Mouse (Mus musculus) hindbrain, embryonic 11.5 days (tissue): ENCODE data around the gene Creb5. TPM values are rescaled to one million over a fixed set of nuclear protein-coding genes. Genes with fewer than 3 reads are reported as not detected.

ENCODE experiments used
- ATAC-seq: fragments of 200-750 bp; cut with Nextera tagmentation; 2 replicates; pipeline ENCODE4 v1.8.0; 2017; ENCODE audit warnings: mild to moderate bottlenecking, moderate TSS enrichment, moderate library complexity; ENCODE audit not compliant: low FRiP score
- DNase-seq: peaks from one replicate; pipeline ENCODE4 v3.0.0-alpha.2; 2015; ENCODE audit warnings: low spot score
- H3K27ac ChIP-seq: fragments of 300-500 bp; sonication (generic); 2 replicates; pipeline ENCODE4 v1.5.1; 2014; ENCODE audit warnings: mild to moderate bottlenecking, low read depth, low read length
- H3K27me3 ChIP-seq: fragments of 300-500 bp; sonication (generic); 2 replicates; pipeline ENCODE4 v1.6.1; 2014; ENCODE audit warnings: mild to moderate bottlenecking, low read length, moderate library complexity, mixed read lengths; ENCODE audit not compliant: control insufficient read depth, insufficient read depth
- H3K36me3 ChIP-seq: fragments of 300-500 bp; sonication (generic); 2 replicates; pipeline ENCODE4 v1.6.1; 2014; ENCODE audit warnings: mild to moderate bottlenecking, low read length, moderate library complexity, mixed read lengths; ENCODE audit not compliant: control insufficient read depth, insufficient read depth
- H3K4me1 ChIP-seq: fragments of 300-500 bp; sonication (generic); replicated peaks from 2 replicates; pipeline ENCODE4 v1.6.1; 2014; ENCODE audit warnings: low read length, mixed read lengths; ENCODE audit not compliant: control insufficient read depth, insufficient read depth
- H3K4me2 ChIP-seq: fragments of 300-500 bp; sonication (generic); replicated peaks from 2 replicates; pipeline ENCODE4 v1.6.1; 2014; ENCODE audit warnings: mild to moderate bottlenecking, low read depth, low read length
- H3K4me3 ChIP-seq: fragments of 300-500 bp; sonication (generic); 2 replicates; pipeline ENCODE4 v1.5.1; 2014; ENCODE audit warnings: low read depth, low read length
- H3K9ac ChIP-seq: fragments of 300-500 bp; sonication (generic); 2 replicates; pipeline ENCODE4 v1.6.1; 2014; ENCODE audit warnings: low read depth, low read length
- H3K9me3 ChIP-seq: fragments of 300-500 bp; sonication (generic); 2 replicates; pipeline ENCODE4 v1.6.1; 2016; ENCODE audit warnings: low read length; ENCODE audit not compliant: control insufficient read depth
- WGBS: fragments of 180-500 bp; shearing (Covaris S2); extraction: QIAGEN DNeasy Blood & Tissue Kit; methylation state at CpG from one replicate; pipeline ENCODE4 v1.1.7; 2014; 5-methylcytosine and 5-hydroxymethylcytosine counted together
- polyA plus RNA-seq: library from polyadenylated mRNA; unstranded; fragments of >200 nt; fragmentation: Nextera tagmentation; extraction: Ambion mirVana; gene quantifications from 2 replicates; pipeline ENCODE4 v1.2.1, GENCODE M21; 2014

The Creb5 gene
- polyA plus RNA-seq, 1 experiment from 2014 or later, result 5.5 TPM

GRCm38 (mm10) chr6:53470999-53471591 is 184.0 kb downstream of the Creb5 start:
- H3K27ac ChIP-seq, result no peak overlapping the region
- no peaks in the 10 kb centered on the region for H3K9me3 ChIP-seq
- H3K9ac ChIP-seq, result no peak overlapping the region
- H3K4me3 ChIP-seq, result no peak overlapping the region
- 71% methylated on average over 9 of the region's 9 CpGs for WGBS
- no peaks in the 10 kb centered on the region for H3K4me1 ChIP-seq
- ATAC-seq, result no peak
- no peaks in the 10 kb centered on the region for H3K27me3 ChIP-seq
- no peak overlapping the region for H3K4me2 ChIP-seq
- DNase-seq, result no peak
- no peaks in the 10 kb centered on the region for H3K36me3 ChIP-seq

- H3K36me3 ChIP-seq, result no peaks in the 10 kb centered on the region
- no peak overlapping the region for H3K27ac ChIP-seq
- no peak overlapping the region for H3K4me2 ChIP-seq
- H3K9me3 ChIP-seq, result no peaks in the 10 kb centered on the region
- 73% methylated on average over 7 of the region's 7 CpGs for WGBS
- no peaks in the 10 kb centered on the region for H3K27me3 ChIP-seq
- ATAC-seq (no peak), DNase-seq (no peak)
- no peak overlapping the region for H3K4me3 ChIP-seq
- no peak overlapping the region for H3K9ac ChIP-seq
- no peaks in the 10 kb centered on the region for H3K4me1 ChIP-seq
These were observed 185.7 kb downstream of the Creb5 start for GRCm38 (mm10) chr6:53472751-53473150.

DNA sequence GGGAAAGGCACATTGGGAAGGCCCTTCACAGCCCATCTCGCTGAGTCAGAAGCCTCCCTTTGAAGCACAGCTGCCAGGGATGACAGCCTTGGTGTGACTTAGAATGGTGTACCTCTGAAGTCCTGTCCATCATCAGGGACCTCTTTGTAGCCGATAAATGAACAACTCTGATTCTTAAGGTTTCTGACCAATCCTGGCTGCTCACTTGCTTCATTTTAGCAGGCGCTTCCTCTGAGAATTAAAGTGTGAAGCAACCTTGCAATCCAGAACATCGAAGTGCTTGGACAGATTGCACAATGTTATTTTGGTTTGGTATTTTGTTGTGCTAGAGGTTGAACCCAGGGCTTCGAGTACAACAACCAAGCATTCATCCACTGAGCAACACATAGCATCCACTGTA is 190.4 kb downstream of the Creb5 start:
- Histone ChIP-seq H3K9me3 (no peaks in the 10 kb centered on the region), H3K4me2 (no peak overlapping the region), H3K4me3 (no peak overlapping the region), H3K27ac (no peak overlapping the region), H3K27me3 (no peaks in the 10 kb centered on the region), H3K4me1 (no peaks in the 10 kb centered on the region), H3K36me3 (no peaks in the 10 kb centered on the region), H3K9ac (no peak overlapping the region)
- 92% methylated on average over 5 of the region's 5 CpGs for WGBS
- DNase-seq (no peak), ATAC-seq (no peak)

- no peak for ATAC-seq
- WGBS, result 96% methylated on average over 6 of the region's 6 CpGs
- H3K4me1 ChIP-seq, result no peaks in the 10 kb centered on the region
- no peak overlapping the region for H3K4me2 ChIP-seq
- H3K9ac ChIP-seq, result no peak overlapping the region
- no peaks in the 10 kb centered on the region for H3K36me3 ChIP-seq
- no peaks in the 10 kb centered on the region for H3K27me3 ChIP-seq
- H3K4me3 ChIP-seq, result no peak overlapping the region
- H3K9me3 ChIP-seq, result no peaks in the 10 kb centered on the region
- H3K27ac ChIP-seq, result no peak overlapping the region
- no peak for DNase-seq
These were observed 203.8 kb downstream of the Creb5 start for GRCm38 (mm10) chr6:53490917-53491316.

DNA sequence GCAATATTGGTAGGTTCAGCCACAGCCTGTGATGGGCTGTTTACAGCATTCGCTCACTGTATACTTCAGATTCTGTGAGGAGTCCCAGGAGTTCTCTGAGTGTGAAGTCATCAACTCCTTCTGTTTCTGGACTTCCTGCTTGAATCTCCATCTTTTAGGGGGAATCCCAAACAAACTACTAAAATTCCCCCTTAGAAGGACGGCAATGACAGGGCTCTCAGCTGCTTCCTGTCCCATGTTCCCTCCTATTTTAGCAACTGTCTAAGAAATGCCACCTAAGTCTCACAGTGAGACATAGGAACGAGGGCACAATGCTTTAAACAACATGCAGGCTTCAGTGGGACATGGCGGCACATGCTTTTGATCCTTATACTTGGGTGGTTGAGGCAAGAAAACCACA is 204.3 kb downstream of the Creb5 start:
- Histone ChIP-seq H3K27ac (no peak overlapping the region), H3K36me3 (no peaks in the 10 kb centered on the region), H3K4me1 (no peaks in the 10 kb centered on the region), H3K9me3 (no peaks in the 10 kb centered on the region), H3K9ac (no peak overlapping the region), H3K27me3 (no peaks in the 10 kb centered on the region), H3K4me3 (no peak overlapping the region), H3K4me2 (no peak overlapping the region)
- DNase-seq (no peak), ATAC-seq (no peak)
- 89% methylated on average over 4 of the region's 4 CpGs for WGBS

GRCm38 (mm10) chr6:53493864-53494263 is 206.8 kb downstream of the Creb5 start:
- DNase-seq, result no peak
- H3K9ac ChIP-seq, result no peak overlapping the region
- H3K4me3 ChIP-seq, result no peak overlapping the region
- no peaks in the 10 kb centered on the region for H3K27me3 ChIP-seq
- H3K9me3 ChIP-seq, result no peaks in the 10 kb centered on the region
- ATAC-seq, result no peak
- no peaks in the 10 kb centered on the region for H3K4me1 ChIP-seq
- no peaks in the 10 kb centered on the region for H3K36me3 ChIP-seq
- H3K27ac ChIP-seq, result no peak overlapping the region
- WGBS, result 75% methylated on average over 5 of the region's 5 CpGs
- no peak overlapping the region for H3K4me2 ChIP-seq

GRCm38 (mm10) chr6:53495667-53496066 is 208.6 kb downstream of the Creb5 start:
- no peaks in the 10 kb centered on the region for H3K9me3 ChIP-seq
- no peak for DNase-seq
- no peak for ATAC-seq
- H3K36me3 ChIP-seq, result no peaks in the 10 kb centered on the region
- H3K9ac ChIP-seq, result no peak overlapping the region
- WGBS, result 88% methylated on average over 5 of the region's 5 CpGs
- H3K27ac ChIP-seq, result no peak overlapping the region
- H3K4me1 ChIP-seq, result no peaks in the 10 kb centered on the region
- H3K4me3 ChIP-seq, result no peak overlapping the region
- no peaks in the 10 kb centered on the region for H3K27me3 ChIP-seq
- H3K4me2 ChIP-seq, result no peak overlapping the region

GRCm38 (mm10) chr6:53496325-53496753 is 209.3 kb downstream of the Creb5 start:
- Histone ChIP-seq H3K9me3 (no peaks in the 10 kb centered on the region), H3K4me3 (no peak overlapping the region), H3K36me3 (no peaks in the 10 kb centered on the region), H3K9ac (no peak overlapping the region), H3K27ac (no peak overlapping the region), H3K4me1 (no peaks in the 10 kb centered on the region), H3K27me3 (no peaks in the 10 kb centered on the region), H3K4me2 (no peak overlapping the region)
- DNase-seq, result no peak
- 66% methylated on average over 4 of the region's 4 CpGs for WGBS
- ATAC-seq, result no peak

- WGBS, result 91% methylated on average over 10 of the region's 10 CpGs
- no peak overlapping the region for H3K4me2 ChIP-seq
- no peak overlapping the region for H3K4me3 ChIP-seq
- no peaks in the 10 kb centered on the region for H3K9me3 ChIP-seq
- no peaks in the 10 kb centered on the region for H3K36me3 ChIP-seq
- no peak overlapping the region for H3K27ac ChIP-seq
- no peaks in the 10 kb centered on the region for H3K4me1 ChIP-seq
- no peak overlapping the region for H3K9ac ChIP-seq
- DNase-seq, result no peak
- ATAC-seq, result no peak
- H3K27me3 ChIP-seq, result no peaks in the 10 kb centered on the region
These were observed 210.9 kb downstream of the Creb5 start for GRCm38 (mm10) chr6:53497904-53498536.
